Mouse (Mus musculus) left cerebral cortex, postnatal 14 days (tissue): ENCODE results near the gene Taok1. TPM values are rescaled to one million over a fixed set of nuclear protein-coding genes. Genes with fewer than 3 reads are reported as not detected.
"Not testable (repeated sequence)": the region's sequence is repeated elsewhere in the genome, so short reads cannot be mapped to it uniquely, and the experiment has no call there.

Source experiments
- DNase-seq, 2 experiments: peaks; one replicate each; pipeline ENCODE4 v3.0.0; 2021 to 2022; ENCODE audit warnings: low spot score in 2 of 2, mixed read lengths in 1 of 2
- intact Hi-C: fragments of 180-260 bp; cut with DNase I; formaldehyde crosslinking; loops from one replicate; pipeline ENCODE4 v1.15.1; 2025
- long read RNA-seq, 2 experiments: library from polyadenylated mRNA; stranded (forward); transcript quantifications; one replicate each; pipeline ENCODE4 v2.0.0; 2021
- total RNA-seq, 2 experiments: library from RNA; stranded (reverse); gene quantifications; 2 replicates each; pipeline ENCODE4 v1.2.3; 2021

Gene Taok1
- 100 to 1,000 TPM; 106 to 109 TPM for total RNA-seq
- long read RNA-seq, experiment 1, full-length matches to known transcripts, result 3 of 24 reads
- long read RNA-seq, experiment 1, partial matches to known transcripts, result 2 of 24 reads
- long read RNA-seq, experiment 1, other reads (novel, unspliced or antisense), result 19 of 24 reads
- long read RNA-seq, experiment 2, partial matches to known transcripts, result 0 of 7 reads
- long read RNA-seq, experiment 2, other reads (novel, unspliced or antisense), result 7 of 7 reads

- intact Hi-C loops, result loop anchor here (2.0 kb wide), 1 partner anchor 17 kb away; no protein-coding TSS in a partner anchor
- DNase-seq, result peak; percentile 96
Measured at GRCm38 (mm10) chr11:77607538-77608455, at the start of gene Taok1. Taok1 (minus strand) TSS chr11:77607815.

- intact Hi-C loops, DNase-seq: not testable (repeated sequence)
Measured at GRCm38 (mm10) chr11:77653406-77654190, 46.0 kb upstream of the Taok1 start.

GRCm38 (mm10) chr11:77652484-77652883, 44.9 kb upstream of the Taok1 start:
- intact Hi-C loops, result no loop called here
- DNase-seq, result no peak

GRCm38 (mm10) chr11:77648878-77649277, 41.3 kb upstream of the Taok1 start:
- no peak for DNase-seq
- intact Hi-C loops, result no loop called here

GRCm38 (mm10) chr11:77645481-77645880, 37.9 kb upstream of the Taok1 start:
- intact Hi-C loops, result no loop called here
- DNase-seq, result peak; percentile 8 to 18

GRCm38 (mm10) chr11:77641390-77641789, 33.8 kb upstream of the Taok1 start:
- intact Hi-C loops, result no loop called here
- DNase-seq, result no peak

- peak; percentile 85 to 88 for DNase-seq
- intact Hi-C loops, result no loop called here
Measured at GRCm38 (mm10) chr11:77630257-77630670, 22.6 kb upstream of the Taok1 start.

- peak in 1 of 2 experiments; percentile 48 for DNase-seq
- intact Hi-C loops, result loop anchor here (5.0 kb wide), 3 partner anchors 77 to 137 kb away; partner anchors contain the start of gene Git1
Measured at GRCm38 (mm10) chr11:77629476-77629875, 21.9 kb upstream of the Taok1 start.

GRCm38 (mm10) chr11:77626596-77627535, 19.3 kb upstream of the Taok1 start:
- no peak for DNase-seq
- intact Hi-C loops, result loop anchor here (5.0 kb wide), 3 partner anchors 75 to 135 kb away; partner anchors contain the start of gene Git1

GRCm38 (mm10) chr11:77625061-77625855, 17.6 kb upstream of the Taok1 start:
- peak; percentile 76 to 84 for DNase-seq
- intact Hi-C loops, result loop anchor here (2.0 to 5.0 kb wide), 4 partner anchors 18 to 133 kb away; partner anchors contain the start of genes Git1 and Taok1

GRCm38 (mm10) chr11:77624441-77625060, 16.9 kb upstream of the Taok1 start:
- peak; percentile 79 to 92 for DNase-seq
- intact Hi-C loops, result loop anchor here (2.0 to 5.0 kb wide), 4 partner anchors 18 to 132 kb away; partner anchors contain the start of genes Git1 and Taok1

- DNase-seq, result peak in 1 of 2 experiments; percentile 14
- intact Hi-C loops, result loop anchor here (2.0 kb wide), 1 partner anchor 17 kb away; the partner anchor contains the start of gene Taok1
Measured at GRCm38 (mm10) chr11:77624002-77624401, 16.4 kb upstream of the Taok1 start.

- DNase-seq, result no peak
- intact Hi-C loops, result no loop called here
Measured at GRCm38 (mm10) chr11:77621902-77622535, 14.4 kb upstream of the Taok1 start.

- no peak for DNase-seq
- intact Hi-C loops, result no loop called here
Measured at GRCm38 (mm10) chr11:77615084-77615624, 7.5 kb upstream of the Taok1 start.

- intact Hi-C loops, result loop anchor here (2.0 kb wide), 1 partner anchor 18 kb away; no protein-coding TSS in a partner anchor
- DNase-seq, result peak; percentile 22 to 27
Measured at GRCm38 (mm10) chr11:77606835-77607537, 629 bp downstream of the Taok1 start.

GRCm38 (mm10) chr11:77606469-77606834, 1.2 kb downstream of the Taok1 start:
- DNase-seq, result no peak
- intact Hi-C loops, result loop anchor here (2.0 kb wide), 1 partner anchor 18 kb away; no protein-coding TSS in a partner anchor
